Mouse (Mus musculus) limb, embryonic 14.5 days (tissue): ENCODE results near the gene Eef1g. TPM values are rescaled to one million over a fixed set of nuclear protein-coding genes. Genes with fewer than 3 reads are reported as not detected.

ENCODE experiments used
- ATAC-seq: fragments of 200-750 bp; cut with Nextera tagmentation; 2 replicates; pipeline ENCODE4 v1.8.0; 2017; ENCODE audit warnings: low read depth, moderate number of reproducible peaks, moderate TSS enrichment; ENCODE audit not compliant: low FRiP score
- DNase-seq: peaks from one replicate; pipeline ENCODE4 v3.0.0-alpha.2; 2015; ENCODE audit warnings: low spot score
- H3K27ac ChIP-seq: fragments of 300-500 bp; sonication (generic); replicated peaks from 2 replicates; pipeline ENCODE4 v1.5.1; 2014; ENCODE audit warnings: low read depth, mild to moderate bottlenecking, low read length, moderate library complexity, mixed read lengths
- H3K27me3 ChIP-seq: fragments of 300-500 bp; sonication (generic); 2 replicates; pipeline ENCODE4 v1.6.1; 2014; ENCODE audit warnings: low read length, mixed read lengths; ENCODE audit not compliant: control insufficient read depth, insufficient read depth
- H3K36me3 ChIP-seq: fragments of 300-500 bp; sonication (generic); 2 replicates; pipeline ENCODE4 v1.6.1; 2014; ENCODE audit warnings: mild to moderate bottlenecking, low read length, moderate library complexity, mixed read lengths; ENCODE audit not compliant: control insufficient read depth, insufficient read depth
- H3K4me1 ChIP-seq: fragments of 300-500 bp; sonication (generic); 2 replicates; pipeline ENCODE4 v1.6.1; 2014; ENCODE audit warnings: antibody characterized with exemption, low read length, mixed read lengths; ENCODE audit not compliant: control insufficient read depth, insufficient read depth
- H3K4me2 ChIP-seq: fragments of 300-500 bp; sonication (generic); replicated peaks from 2 replicates; pipeline ENCODE4 v1.6.1; 2014; ENCODE audit warnings: low read depth, mild to moderate bottlenecking, low read length, moderate library complexity; ENCODE audit not compliant: severe bottlenecking
- H3K4me3 ChIP-seq: fragments of 300-500 bp; sonication (generic); replicated peaks from 2 replicates; pipeline ENCODE4 v1.5.1; 2014; ENCODE audit warnings: low read length
- H3K9ac ChIP-seq: fragments of 300-500 bp; sonication (generic); 2 replicates; pipeline ENCODE4 v1.6.1; 2014; ENCODE audit warnings: mild to moderate bottlenecking, low read depth, low read length, moderate library complexity; ENCODE audit not compliant: severe bottlenecking
- H3K9me3 ChIP-seq: fragments of 300-500 bp; sonication (generic); 2 replicates; pipeline ENCODE4 v1.6.1; 2016; ENCODE audit warnings: low read length; ENCODE audit not compliant: control insufficient read depth
- POLR2A ChIP-seq: fragments of 200-500 bp; IDR thresholded peaks from 2 replicates; pipeline ENCODE4 v1.8.0; 2012; ENCODE audit warnings: inconsistent platforms, mild to moderate bottlenecking, moderate library complexity, borderline replicate concordance; ENCODE audit not compliant: insufficient read depth, insufficient read length; ENCODE audit errors: extremely low read depth
- WGBS: fragments of 180-500 bp; shearing (Covaris S2); extraction: QIAGEN DNeasy Blood & Tissue Kit; methylation state at CpG from one replicate; pipeline ENCODE4 v1.1.7; 2014; 5-methylcytosine and 5-hydroxymethylcytosine counted together
- polyA plus RNA-seq, 2 experiments: library from polyadenylated mRNA; depleted of rRNA in 1 of 2; stranded (reverse) in 1 of 2; unstranded in 1 of 2; fragments of >200 nt; fragmentation: Nextera tagmentation in 1 of 2; extraction: Ambion mirVana in 1 of 2; gene quantifications; 2 replicates each; pipeline versions ENCODE4 v1.2.1 to v1.2.3; 2012 to 2014

The Eef1g gene
- polyA plus RNA-seq, 2 experiments, result 499 to 577 TPM

GRCm38 (mm10) chr19:8945251-8945650, 21.6 kb upstream of the Eef1g start:
- H3K9me3 ChIP-seq, result no peaks in the 10 kb centered on the region
- ATAC-seq (no peak), DNase-seq (no peak)
- H3K4me3 ChIP-seq, result peak overlapping the region; percentile 18
- WGBS, result 84% methylated on average over 6 of the region's 6 CpGs
- H3K4me2 ChIP-seq, result peak overlapping the region; percentile 61
- TF ChIP-seq POLR2A, result no peak
- H3K9ac ChIP-seq, result peak overlapping the region; percentile 13; the same call in 1 of the 2 replicates
- no peak overlapping the region for H3K27ac ChIP-seq
- H3K27me3 ChIP-seq, result no peaks in the 10 kb centered on the region
- peaks cover 63% of the 10 kb centered on the region for H3K36me3 ChIP-seq
- peaks cover 21% of the 10 kb centered on the region for H3K4me1 ChIP-seq

GRCm38 (mm10) chr19:8946929-8947328, 19.9 kb upstream of the Eef1g start:
- H3K9me3 ChIP-seq, result no peaks in the 10 kb centered on the region
- H3K4me3 ChIP-seq, result no peak overlapping the region
- H3K36me3 ChIP-seq, result peaks cover 78% of the 10 kb centered on the region
- 93% methylated on average over 7 of the region's 7 CpGs for WGBS
- ATAC-seq (no peak), DNase-seq (no peak)
- H3K4me2 ChIP-seq, result no peak overlapping the region
- H3K27ac ChIP-seq, result no peak overlapping the region
- TF ChIP-seq POLR2A, result no peak
- no peaks in the 10 kb centered on the region for H3K27me3 ChIP-seq
- peaks cover 14% of the 10 kb centered on the region for H3K4me1 ChIP-seq
- H3K9ac ChIP-seq, result no peak overlapping the region

GRCm38 (mm10) chr19:8950190-8950589, 16.7 kb upstream of the Eef1g start:
- Histone ChIP-seq H3K27me3 (no peaks in the 10 kb centered on the region), H3K4me2 (no peak overlapping the region), H3K27ac (no peak overlapping the region), H3K4me3 (no peak overlapping the region), H3K4me1 (peaks cover 8% of the 10 kb centered on the region), H3K36me3 (peaks cover 71% of the 10 kb centered on the region), H3K9me3 (no peaks in the 10 kb centered on the region), H3K9ac (no peak overlapping the region)
- 91% methylated on average over 5 of the region's 5 CpGs for WGBS
- DNase-seq, result no peak
- no peak for ATAC-seq
- no peak for TF ChIP-seq POLR2A

- 93% methylated on average over 9 of the region's 9 CpGs for WGBS
- DNase-seq (no peak), ATAC-seq (no peak)
- H3K9ac ChIP-seq, result peak overlapping the region; percentile 25; the same call in 1 of the 2 replicates
- no peak overlapping the region for H3K4me3 ChIP-seq
- no peaks in the 10 kb centered on the region for H3K27me3 ChIP-seq
- H3K4me2 ChIP-seq, result no peak overlapping the region
- peak overlapping the region; percentile 55; the same call in 1 of the 2 replicates for H3K27ac ChIP-seq
- peaks cover 8% of the 10 kb centered on the region for H3K4me1 ChIP-seq
- peaks cover 69% of the 10 kb centered on the region for H3K36me3 ChIP-seq
- no peaks in the 10 kb centered on the region for H3K9me3 ChIP-seq
- no peak for TF ChIP-seq POLR2A
Measured at GRCm38 (mm10) chr19:8952241-8952640, 14.6 kb upstream of the Eef1g start.

- Histone ChIP-seq H3K4me2 (peak within 1 kb of the TSS; percentile 76), H3K9me3 (no peaks in the 10 kb centered on the region), H3K27me3 (no peaks in the 10 kb centered on the region), H3K36me3 (peaks cover 68% of the 10 kb centered on the region), H3K9ac (peak within 1 kb of the TSS; percentile 69), H3K4me1 (peaks cover 8% of the 10 kb centered on the region), H3K27ac (peak within 1 kb of the TSS; percentile 71), H3K4me3 (peak within 1 kb of the TSS; percentile 68)
- WGBS, result 4% methylated on average over 46 of the region's 46 CpGs
- peak; percentile 97 for ATAC-seq
- DNase-seq, result peak; percentile 99
- peak; percentile 46; the same call in 1 of the 2 replicates for TF ChIP-seq POLR2A
Measured at GRCm38 (mm10) chr19:8953135-8954039, 13.5 kb upstream of the Eef1g start, which contains the start of gene Tut1. TSS of gene Tut1 (plus strand) at chr19:8953847.
